Mouse (Mus musculus) myocyte (in vitro differentiated cells): Measurements from ENCODE around the gene Mtx1.

Source experiments
- CEBPB ChIP-seq: IDR thresholded peaks from 2 replicates; pipeline ENCODE4 v1.6.1; 2011; ENCODE audit warnings: mild to moderate bottlenecking, moderate library complexity; ENCODE audit not compliant: poor library complexity, insufficient read depth, severe bottlenecking
- E2F4 ChIP-seq: IDR thresholded peaks from one replicate; pipeline ENCODE4 v1.6.1; 2011; ENCODE audit warnings: mild to moderate bottlenecking, control low read depth, moderate library complexity; ENCODE audit not compliant: insufficient read depth
- MYOD1 ChIP-seq, 3 experiments: IDR thresholded peaks; one replicate each; pipeline ENCODE4 v1.6.1; 2011; ENCODE audit warnings: control low read depth in 2 of 3, low read depth in 2 of 3, mild to moderate bottlenecking in 2 of 3, moderate library complexity in 1 of 3; ENCODE audit not compliant: insufficient read length in 2 of 3, control insufficient read depth in 1 of 3
- POLR2A ChIP-seq: IDR thresholded peaks from one replicate; pipeline ENCODE4 v1.6.1; 2011; ENCODE audit warnings: low read depth, mild to moderate bottlenecking, control low read depth, moderate library complexity; ENCODE audit not compliant: insufficient read length
- POLR2AphosphoS2 ChIP-seq: IDR thresholded peaks from one replicate; pipeline ENCODE4 v1.6.1; 2011; ENCODE audit warnings: low read depth, control low read depth; ENCODE audit not compliant: insufficient read length
- TCF12 ChIP-seq: IDR thresholded peaks from one replicate; pipeline ENCODE4 v1.6.1; 2011; ENCODE audit warnings: mild to moderate bottlenecking, control low read depth; ENCODE audit not compliant: poor library complexity, insufficient read depth, severe bottlenecking

- no peak for TF ChIP-seq E2F4
- no peak for TF ChIP-seq MYOD1 (IDR thresholded peaks at IDR 0.05; ENCODE audit: control insufficient read depth in 1 of 3, insufficient read length in 2 of 3, low read depth in 2 of 3)
- no peak for TF ChIP-seq POLR2A
- no peak for TF ChIP-seq CEBPB
- no peak for TF ChIP-seq POLR2AphosphoS2
- no peak for TF ChIP-seq TCF12
Measured at GRCm38 (mm10) chr3:89231345-89231744, 4.5 kb upstream of the Mtx1 start.
